Mouse (Mus musculus) G1E (cell line): ENCODE results near the gene Mettl7a1.

Experiments used
- CTCF ChIP-seq: IDR thresholded peaks from 2 replicates; pipeline ENCODE4 v1.5.1; 2012; ENCODE audit warnings: low read depth, low read length, inconsistent platforms, mixed read lengths
- GATA1 ChIP-seq: IDR thresholded peaks from 2 replicates; pipeline ENCODE4 v1.6.1; 2012; ENCODE audit warnings: borderline replicate concordance, low read length, inconsistent platforms, mixed read lengths

- no peak for TF ChIP-seq CTCF
- no peak for TF ChIP-seq GATA1
Observed at GRCm38 (mm10) chr15:100300499-100300898, 3.4 kb upstream of the Mettl7a1 start.
